Comparison of ENCODE assay signal across 16 mouse cellular contexts in the genomic region with DNA sequence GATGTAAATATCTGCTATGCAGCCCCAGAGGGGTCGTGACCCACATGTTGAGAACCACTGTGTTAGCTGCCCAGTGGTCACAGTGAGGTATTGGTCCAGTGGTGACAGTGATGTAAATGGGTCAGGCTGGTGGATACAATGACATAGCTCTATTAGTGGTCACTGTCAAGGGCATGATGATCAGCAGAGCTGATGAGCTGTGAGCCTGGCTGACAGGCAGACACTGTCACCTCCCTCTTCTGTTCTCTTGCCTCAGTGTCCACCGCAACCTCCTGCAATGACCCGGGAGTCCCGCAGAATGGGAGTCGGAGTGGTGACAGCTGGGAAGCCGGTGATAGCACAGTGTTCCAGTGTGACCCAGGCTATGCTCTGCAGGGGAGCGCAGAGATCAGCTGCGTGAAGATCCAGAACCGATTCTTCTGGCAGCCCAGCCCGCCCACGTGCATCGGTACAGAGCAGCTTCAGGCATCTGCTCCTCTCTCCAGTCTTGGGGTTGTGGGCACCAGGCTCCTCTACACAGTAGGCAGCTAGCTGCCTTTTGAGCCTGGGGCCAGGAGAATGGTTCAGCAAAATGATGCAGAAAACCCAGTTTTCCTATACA.
DNase-seq lines count a peak whose midpoint lies in the region; TF ChIP-seq lines count a peak whose summit lies in the region.
"Had no signal": no experiment of that assay in that cellular context is flagged by ENCODE, and none has a peak within 500 bp of the region (broad histone marks: within the 10 kb centered on the region; RNA-seq: fewer than 3 reads in every experiment).

No protein-coding gene starts in this region.

- no peak for TF ChIP-seq CTCF in cortical plate, adult 2 months (IDR thresholded peaks at IDR 0.05; ENCODE audit: extremely low read depth, insufficient read depth, low read length)
- no peak for TF ChIP-seq CTCF in left cerebral cortex, adult 2 months (IDR thresholded peaks at IDR 0.05)
- no peak for TF ChIP-seq CTCF in lung, adult 2 months (IDR thresholded peaks at IDR 0.05; ENCODE audit: insufficient read depth, low read length)

- 0 out of 2 replicates have a peak, but pooled peaks have one; percentile 24 for TF ChIP-seq POLR2A in cortical plate, adult 2 months (IDR thresholded peaks at IDR 0.05; ENCODE audit: extremely low read depth, insufficient read depth, low read length)
- TF ChIP-seq POLR2A in lung, adult 2 months (IDR thresholded peaks at IDR 0.05; ENCODE audit: borderline replicate concordance, extremely low read depth, low read depth, low read length) = no peak

- H3K27ac ChIP-seq in cortical plate, adult 2 months (ENCODE audit: insufficient read depth, low read length) = peak overlapping the region; percentile 24
- peak overlapping the region; percentile 77 for H3K27ac ChIP-seq in left cerebral cortex, adult 2 months
- H3K27ac ChIP-seq: embryonic facial prominence, embryonic 13.5 days; forebrain, embryonic 12.5 days; heart, adult 2 months; intestine, embryonic 15.5 days; limb, embryonic 12.5 days; neural tube, embryonic 15.5 days had no signal

- WGBS in lung, adult 2 months = 77% methylated on average over 12 of the region's 12 CpGs

- DNase-seq in layer of hippocampus, adult 11-12 months (ENCODE audit: low spot score) = peak; percentile 69
- no peak for DNase-seq in layer of hippocampus, adult 9-10 months (ENCODE audit: low spot score)
- DNase-seq in left cerebral cortex, adult 2 months (ENCODE audit: extremely low spot score in 1 of 2, low spot score in 2 of 2) = peak; percentile 40 to 68
- peak; percentile 57 for DNase-seq in right cerebral cortex, postnatal 25 days
- DNase-seq in lung, adult 2 months = no peak
- no peak for DNase-seq in lung, adult 18-20 months
- DNase-seq: heart, adult 2 months; heart, postnatal 36 days; kidney, postnatal 14 days; liver, postnatal 0 days had no signal

- intact Hi-C loops in left cerebral cortex, adult 2 months (cut with DNase I) = loop anchor here (5.0 kb wide), 1 partner anchor 52 kb away; no protein-coding TSS in a partner anchor

- peaks cover 22% of the 10 kb centered on the region for H3K4me1 ChIP-seq in cortical plate, adult 2 months (ENCODE audit: control insufficient read depth, insufficient read depth, low read length)
- H3K4me1 ChIP-seq in lung, adult 2 months (ENCODE audit: control insufficient read depth, insufficient read depth, low read length) = no peaks in the 10 kb centered on the region
- H3K4me1 ChIP-seq: limb, embryonic 12.5 days had no signal

- no peak overlapping the region for H3K4me3 ChIP-seq in cortical plate, adult 2 months (ENCODE audit: insufficient read depth, low read length)
- no peak overlapping the region for H3K4me3 ChIP-seq in left cerebral cortex, adult 2 months
- H3K4me3 ChIP-seq in lung, adult 2 months (replicated peaks; ENCODE audit: extremely low read depth, low read depth, low read length) = no peak overlapping the region
- H3K4me3 ChIP-seq: embryonic facial prominence, embryonic 13.5 days; forebrain, embryonic 12.5 days; heart, adult 2 months; intestine, embryonic 15.5 days; limb, embryonic 12.5 days; neural tube, embryonic 15.5 days had no signal

Comparison
In these comparisons a context has a peak if more than half of its experiments do, and no peak if none do; other contexts are left out.
1. DNase-seq: peak in layer of hippocampus, adult 11-12 months (single experiment), left cerebral cortex, adult 2 months (2 of 2) and right cerebral cortex, postnatal 25 days (single experiment); none in layer of hippocampus, adult 9-10 months (single experiment), lung, adult 2 months (single experiment) and lung, adult 18-20 months (0 of 2).